Mouse (Mus musculus) forebrain, embryonic 14.5 days (tissue): ENCODE measurements around the gene Nrf1. TPM values are rescaled to one million over a fixed set of nuclear protein-coding genes. Genes with fewer than 3 reads are reported as not detected.
A peak's percentile ranks its signal among the peaks of the same experiment; 100 is the strongest.

Experiments
- ATAC-seq: fragments of 200-750 bp; cut with Nextera tagmentation; 2 replicates; pipeline ENCODE4 v1.8.0; 2017; ENCODE audit warnings: mild to moderate bottlenecking, moderate library complexity
- DNase-seq: peaks from one replicate; pipeline ENCODE4 v3.0.0-alpha.2; 2015; ENCODE audit warnings: low spot score
- H3K27ac ChIP-seq: fragments of 300-500 bp; sonication (generic); 2 replicates; pipeline ENCODE4 v1.5.1; 2014; ENCODE audit warnings: low read depth, mild to moderate bottlenecking, control low read depth, low read length, moderate library complexity
- H3K27me3 ChIP-seq: fragments of 300-500 bp; sonication (generic); replicated peaks from 2 replicates; pipeline ENCODE4 v1.6.1; 2014; ENCODE audit warnings: low read length, control low read depth, mixed read lengths; ENCODE audit not compliant: control insufficient read depth, insufficient read depth
- H3K36me3 ChIP-seq: fragments of 300-500 bp; sonication (generic); 2 replicates; pipeline ENCODE4 v1.6.1; 2014; ENCODE audit warnings: low read length, control low read depth; ENCODE audit not compliant: control insufficient read depth, insufficient read depth
- H3K4me1 ChIP-seq: fragments of 300-500 bp; sonication (generic); 2 replicates; pipeline ENCODE4 v1.6.1; 2014; ENCODE audit warnings: antibody characterized with exemption, low read length, control low read depth; ENCODE audit not compliant: control insufficient read depth, insufficient read depth
- H3K4me2 ChIP-seq: fragments of 300-500 bp; sonication (generic); 2 replicates; pipeline ENCODE4 v1.6.1; 2014; ENCODE audit warnings: mild to moderate bottlenecking, control low read depth, low read length
- H3K4me3 ChIP-seq: fragments of 300-500 bp; sonication (generic); 2 replicates; pipeline ENCODE4 v1.5.1; 2014; ENCODE audit warnings: low read depth, low read length, control low read depth
- H3K9ac ChIP-seq: fragments of 300-500 bp; sonication (generic); 2 replicates; pipeline ENCODE4 v1.6.1; 2014; ENCODE audit warnings: mild to moderate bottlenecking, low read length, control low read depth, moderate library complexity
- H3K9me3 ChIP-seq: fragments of 300-500 bp; sonication (generic); replicated peaks from 2 replicates; pipeline ENCODE4 v1.6.1; 2016; ENCODE audit warnings: low read length, control low read depth, mixed read lengths; ENCODE audit not compliant: control insufficient read depth
- WGBS: fragments of 180-500 bp; shearing (Covaris S2); extraction: QIAGEN DNeasy Blood & Tissue Kit; methylation state at CpG from one replicate; pipeline ENCODE4 v1.1.7; 2014; 5-methylcytosine and 5-hydroxymethylcytosine counted together
- polyA plus RNA-seq: library from polyadenylated mRNA; unstranded; fragments of >200 nt; fragmentation: Nextera tagmentation; extraction: Ambion mirVana; gene quantifications from 2 replicates; pipeline ENCODE4 v1.2.1, GENCODE M21; 2014

The Nrf1 gene
- polyA plus RNA-seq, 1 experiment from 2014 or later = 48.7 TPM

DNA sequence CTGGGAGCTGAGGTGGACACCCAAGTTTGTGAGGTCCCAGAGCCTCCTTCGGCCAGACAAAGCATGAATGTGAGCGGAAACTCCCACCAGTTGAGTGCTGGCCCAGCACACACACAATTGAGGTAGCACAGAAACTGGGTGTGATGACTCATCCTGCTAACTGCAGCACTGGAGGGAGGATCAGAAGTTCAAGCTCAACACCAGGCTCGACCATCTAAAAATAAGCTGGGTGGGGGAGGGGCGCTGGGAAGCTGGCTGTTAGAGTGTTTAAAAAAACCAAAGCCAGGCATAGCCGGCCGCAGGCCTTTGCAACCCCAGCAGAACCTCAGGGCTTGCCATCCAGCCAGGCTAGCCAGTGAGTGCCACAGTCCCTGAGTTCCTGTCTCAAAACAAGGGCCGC is 114.3 kb downstream of the Nrf1 start:
- Histone ChIP-seq H3K9me3 (no peaks in the 10 kb centered on the region), H3K4me1 (0 out of 2 replicates have a peak, but pooled peaks cover under 1% of the 10 kb centered on the region), H3K9ac (no peak overlapping the region), H3K4me2 (no peak overlapping the region), H3K27ac (no peak overlapping the region), H3K36me3 (no peaks in the 10 kb centered on the region), H3K4me3 (no peak overlapping the region), H3K27me3 (no peaks in the 10 kb centered on the region)
- ATAC-seq (no peak), DNase-seq (no peak)
- 52% methylated on average over 7 of the region's 7 CpGs for WGBS

GRCm38 (mm10) chr6:30166349-30166748 is 118.6 kb downstream of the Nrf1 start:
- 0 out of 2 replicates have a peak, but pooled peaks cover 2% of the 10 kb centered on the region for H3K4me1 ChIP-seq
- H3K9ac ChIP-seq = no peak overlapping the region
- WGBS = 50% methylated on average over 3 of the region's 3 CpGs
- no peak overlapping the region for H3K4me3 ChIP-seq
- no peak overlapping the region for H3K27ac ChIP-seq
- no peak overlapping the region for H3K4me2 ChIP-seq
- peaks cover 18% of the 10 kb centered on the region for H3K27me3 ChIP-seq
- no peaks in the 10 kb centered on the region for H3K9me3 ChIP-seq
- DNase-seq = no peak
- no peaks in the 10 kb centered on the region for H3K36me3 ChIP-seq
- ATAC-seq = no peak

DNA sequence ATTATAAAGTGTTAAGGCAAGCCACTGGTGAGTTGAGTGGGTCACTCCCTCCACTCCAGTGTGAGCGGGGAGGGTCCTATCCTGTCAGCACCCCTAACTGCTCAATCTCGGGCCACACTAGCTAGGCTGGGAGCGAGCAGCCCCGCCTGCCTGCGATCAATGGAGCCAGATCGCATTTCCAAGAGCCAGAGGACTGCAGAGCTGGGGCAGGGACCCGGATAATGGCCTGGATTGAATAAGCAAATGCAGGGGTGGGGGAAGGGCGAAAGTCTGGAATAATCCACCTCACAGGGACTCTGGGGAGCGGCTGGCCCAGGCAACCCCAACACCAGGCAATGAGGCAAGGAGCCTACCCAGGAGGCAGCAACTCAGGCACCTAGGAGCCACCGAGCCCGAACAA is 119.4 kb downstream of the Nrf1 start:
- 7% methylated on average over 11 of the region's 11 CpGs for WGBS
- Histone ChIP-seq H3K4me3 (no peak overlapping the region), H3K27me3 (peaks cover 26% of the 10 kb centered on the region), H3K9me3 (no peaks in the 10 kb centered on the region), H3K4me2 (no peak overlapping the region), H3K36me3 (no peaks in the 10 kb centered on the region), H3K27ac (no peak overlapping the region), H3K9ac (no peak overlapping the region), H3K4me1 (0 out of 2 replicates have a peak, but pooled peaks cover 2% of the 10 kb centered on the region)
- no peak for ATAC-seq
- DNase-seq = no peak

DNA sequence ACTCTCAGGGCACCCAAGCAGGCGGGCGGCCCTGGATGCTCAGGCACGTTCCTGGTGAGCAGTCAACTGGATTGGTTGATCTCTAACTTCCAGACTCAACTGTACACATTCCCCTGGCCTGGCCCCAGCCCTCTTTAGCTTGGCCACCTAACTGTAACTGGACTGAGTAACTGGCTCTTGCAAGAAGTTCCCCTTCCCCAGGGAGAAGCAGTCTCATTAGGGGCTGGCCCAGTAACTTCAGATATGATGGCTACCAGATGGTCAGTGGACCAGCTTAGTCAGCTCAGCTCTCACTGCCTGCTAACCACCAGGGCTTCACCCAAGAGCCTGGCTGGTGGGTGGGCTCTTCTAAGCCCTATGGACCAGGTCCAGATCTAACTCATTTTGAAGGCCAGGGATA is 120.5 kb downstream of the Nrf1 start:
- no peak overlapping the region for H3K27ac ChIP-seq
- no peaks in the 10 kb centered on the region for H3K9me3 ChIP-seq
- H3K4me2 ChIP-seq = no peak overlapping the region
- H3K4me1 ChIP-seq = peaks cover 2% of the 10 kb centered on the region; the same call in 1 of the 2 replicates
- no peak for DNase-seq
- no peak overlapping the region for H3K9ac ChIP-seq
- ATAC-seq = no peak
- WGBS = 89% methylated on average over 3 of the region's 3 CpGs
- H3K4me3 ChIP-seq = no peak overlapping the region
- H3K36me3 ChIP-seq = no peaks in the 10 kb centered on the region
- H3K27me3 ChIP-seq = peaks cover 36% of the 10 kb centered on the region

DNA sequence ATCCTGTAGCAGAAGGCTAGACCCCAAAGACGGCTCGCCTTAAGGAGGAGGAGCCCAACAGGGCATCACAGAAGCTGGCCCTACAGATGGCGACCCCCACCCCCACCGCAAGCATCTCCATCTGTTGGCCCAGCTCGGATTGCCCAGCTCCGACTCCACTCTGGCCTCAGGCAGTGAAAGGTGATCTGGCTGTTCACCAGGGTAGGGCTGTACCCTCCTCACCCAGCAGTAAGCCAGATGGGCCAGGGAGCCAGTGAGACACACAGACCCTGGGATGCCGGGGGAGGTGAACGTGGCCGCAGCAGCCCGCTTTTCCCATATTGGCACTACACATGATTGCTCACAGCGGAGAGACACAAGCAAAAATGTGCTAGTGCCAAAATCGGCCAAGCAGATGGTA is 121.4 kb downstream of the Nrf1 start:
- Histone ChIP-seq H3K4me1 (peaks cover 8% of the 10 kb centered on the region; the same call in 1 of the 2 replicates), H3K27me3 (peaks cover 45% of the 10 kb centered on the region)

GRCm38 (mm10) chr6:30171226-30171625 is 123.4 kb downstream of the Nrf1 start:
- no peak overlapping the region for H3K9ac ChIP-seq
- WGBS = 14% methylated on average over 8 of the region's 8 CpGs
- peaks cover 10% of the 10 kb centered on the region; the same call in 1 of the 2 replicates for H3K4me1 ChIP-seq
- no peak overlapping the region for H3K4me3 ChIP-seq
- H3K27me3 ChIP-seq = peaks cover 66% of the 10 kb centered on the region
- H3K36me3 ChIP-seq = no peaks in the 10 kb centered on the region
- no peak for DNase-seq
- H3K9me3 ChIP-seq = no peaks in the 10 kb centered on the region
- H3K27ac ChIP-seq = no peak overlapping the region
- ATAC-seq = no peak
- no peak overlapping the region for H3K4me2 ChIP-seq

More for the DNA sequence above, 121.4 kb downstream of the Nrf1 start:
- no peak for DNase-seq
- Histone ChIP-seq H3K4me2 (no peak overlapping the region), H3K27ac (no peak overlapping the region), H3K9ac (no peak overlapping the region), H3K36me3 (no peaks in the 10 kb centered on the region), H3K4me3 (no peak overlapping the region), H3K9me3 (no peaks in the 10 kb centered on the region)
- 64% methylated on average over 12 of the region's 12 CpGs for WGBS
- peak; percentile 27; the same call in 1 of the 2 replicates for ATAC-seq

- ATAC-seq (no peak), DNase-seq (no peak)
- Histone ChIP-seq H3K36me3 (no peaks in the 10 kb centered on the region), H3K27ac (no peak overlapping the region), H3K4me3 (no peak overlapping the region), H3K4me1 (peaks cover 10% of the 10 kb centered on the region; the same call in 1 of the 2 replicates), H3K27me3 (peaks cover 73% of the 10 kb centered on the region), H3K9me3 (no peaks in the 10 kb centered on the region), H3K9ac (no peak overlapping the region), H3K4me2 (no peak overlapping the region)
- 12% methylated on average over 10 of the region's 10 CpGs for WGBS
Measured at GRCm38 (mm10) chr6:30171967-30172366, 124.2 kb downstream of the Nrf1 start.

DNA sequence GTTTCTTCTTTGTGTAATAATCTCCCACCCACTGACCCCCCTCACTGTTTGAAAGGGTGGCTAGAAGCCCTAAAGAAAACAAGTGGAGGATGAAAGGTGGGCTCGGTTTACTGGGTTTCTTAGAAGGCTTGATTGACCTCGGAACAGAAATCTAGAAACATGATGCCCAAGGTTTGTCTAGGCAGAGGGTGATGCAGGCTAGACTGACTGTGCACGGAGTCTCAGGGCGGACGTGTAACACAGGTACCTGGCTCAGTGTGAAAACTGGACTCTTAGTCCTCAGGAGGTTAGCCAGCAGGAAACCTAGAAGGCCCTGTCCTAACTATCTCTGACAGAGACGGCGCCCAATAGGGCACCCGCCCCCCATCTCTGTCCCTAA is 124.6 kb downstream of the Nrf1 start:
- H3K9me3 ChIP-seq = no peaks in the 10 kb centered on the region
- 5% methylated on average over 8 of the region's 8 CpGs for WGBS
- H3K27me3 ChIP-seq = peaks cover 78% of the 10 kb centered on the region
- ATAC-seq (no peak), DNase-seq (no peak)
- no peak overlapping the region for H3K4me3 ChIP-seq
- H3K9ac ChIP-seq = no peak overlapping the region
- no peak overlapping the region for H3K27ac ChIP-seq
- no peak overlapping the region for H3K4me2 ChIP-seq
- peaks cover 7% of the 10 kb centered on the region; the same call in 1 of the 2 replicates for H3K4me1 ChIP-seq
- H3K36me3 ChIP-seq = no peaks in the 10 kb centered on the region

DNA sequence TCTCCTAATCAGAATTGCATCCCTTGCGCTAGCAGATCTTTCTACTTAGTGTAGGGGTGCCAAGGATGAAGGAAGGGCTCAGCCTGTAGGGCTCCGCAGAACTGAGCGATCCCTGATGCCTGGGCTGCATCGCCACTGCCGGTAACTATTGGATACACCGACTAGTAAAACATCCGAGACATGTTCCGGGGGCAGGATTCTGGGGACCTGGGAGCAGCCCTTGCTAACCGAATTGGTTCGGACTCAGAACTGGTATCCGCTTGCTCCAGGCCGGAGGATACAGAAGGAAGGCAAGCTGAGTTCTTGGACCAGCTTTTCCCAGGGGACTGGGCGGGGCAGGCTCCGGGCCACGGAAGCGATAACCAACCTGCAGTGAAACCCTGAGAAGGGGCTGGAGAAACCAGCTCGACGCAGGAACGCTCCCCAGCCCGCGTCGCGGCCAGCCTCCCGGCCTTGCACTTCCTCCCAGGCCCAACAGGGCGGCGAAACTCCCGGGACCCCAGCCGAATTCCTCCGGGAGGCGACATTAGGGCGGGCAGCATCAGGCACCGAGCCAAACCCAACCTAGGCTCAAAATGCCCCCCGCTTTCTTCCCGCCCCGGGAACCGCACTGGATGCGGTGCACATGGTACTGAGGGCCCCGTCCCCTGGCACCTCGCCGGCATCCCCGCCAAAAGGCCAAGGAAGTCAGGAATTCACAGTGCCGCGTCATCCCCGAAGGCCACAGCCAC is 125.2 kb downstream of the Nrf1 start:
- Histone ChIP-seq H3K9me3 (no peaks in the 10 kb centered on the region), H3K4me2 (peak overlapping the region; percentile 36; the same call in 1 of the 2 replicates), H3K27me3 (peaks cover 81% of the 10 kb centered on the region), H3K4me3 (peak overlapping the region; percentile 19; the same call in 1 of the 2 replicates), H3K9ac (no peak overlapping the region), H3K36me3 (no peaks in the 10 kb centered on the region), H3K4me1 (peaks cover 7% of the 10 kb centered on the region; the same call in 1 of the 2 replicates), H3K27ac (no peak overlapping the region)
- DNase-seq = no peak
- under 1% methylated on average over 44 of the region's 44 CpGs for WGBS
- no peak for ATAC-seq
